Mouse (Mus musculus) midbrain, embryonic 15.5 days (tissue): Measurements from ENCODE around the gene Rep15. TPM values are rescaled to one million over a fixed set of nuclear protein-coding genes. Genes with fewer than 3 reads are reported as not detected.
A peak's percentile ranks its signal among the peaks of the same experiment; 100 is the strongest.

Experiments
- ATAC-seq: fragments of 200-750 bp; cut with Nextera tagmentation; replicated peaks from 2 replicates; pipeline ENCODE4 v1.8.0; 2017; ENCODE audit warnings: moderate TSS enrichment
- H3K27ac ChIP-seq: fragments of 300-500 bp; sonication (generic); 2 replicates; pipeline ENCODE4 v1.5.1; 2015; ENCODE audit warnings: mild to moderate bottlenecking, inconsistent platforms
- H3K27me3 ChIP-seq: fragments of 300-500 bp; sonication (generic); replicated peaks from 2 replicates; pipeline ENCODE4 v1.6.1; 2015; ENCODE audit warnings: inconsistent platforms
- H3K36me3 ChIP-seq: fragments of 300-500 bp; sonication (generic); replicated peaks from 2 replicates; pipeline ENCODE4 v1.6.1; 2015; ENCODE audit warnings: inconsistent platforms
- H3K4me1 ChIP-seq: fragments of 300-500 bp; sonication (generic); 2 replicates; pipeline ENCODE4 v1.6.1; 2015; ENCODE audit warnings: inconsistent platforms
- H3K4me2 ChIP-seq: fragments of 300-500 bp; sonication (generic); 2 replicates; pipeline ENCODE4 v1.6.1; 2015; ENCODE audit warnings: inconsistent platforms, mild to moderate bottlenecking, moderate library complexity
- H3K4me3 ChIP-seq: fragments of 300-500 bp; sonication (generic); 2 replicates; pipeline ENCODE4 v1.5.1; 2015; ENCODE audit warnings: mild to moderate bottlenecking, inconsistent platforms
- H3K9ac ChIP-seq: fragments of 300-500 bp; sonication (generic); 2 replicates; pipeline ENCODE4 v1.6.1; 2015; ENCODE audit warnings: mild to moderate bottlenecking, inconsistent platforms
- H3K9me3 ChIP-seq: fragments of 300-500 bp; sonication (generic); 2 replicates; pipeline ENCODE4 v1.6.1; 2016; ENCODE audit warnings: inconsistent platforms
- WGBS: fragments of 180-500 bp; shearing (Covaris S2); methylation state at CpG from one replicate; pipeline ENCODE4 v1.1.7; 2015; ENCODE audit warnings: mixed read lengths; 5-methylcytosine and 5-hydroxymethylcytosine counted together
- polyA plus RNA-seq: library from polyadenylated mRNA; unstranded; fragments of >200 nt; fragmentation: Nextera tagmentation; extraction: Ambion mirVana; gene quantifications from 2 replicates; pipeline ENCODE4 v1.2.1, GENCODE M21; 2015

Rep15 gene
- polyA plus RNA-seq, 1 experiment from 2014 or later = 0.85 TPM

- H3K4me1 ChIP-seq = peaks cover 22% of the 10 kb centered on the region
- H3K9ac ChIP-seq = peak within 1 kb of the TSS; percentile 94
- H3K27ac ChIP-seq = peak within 1 kb of the TSS; percentile 90
- H3K9me3 ChIP-seq = no peaks in the 10 kb centered on the region
- H3K27me3 ChIP-seq = peaks cover 5% of the 10 kb centered on the region; the same call in 1 of the 2 replicates
- no peaks in the 10 kb centered on the region for H3K36me3 ChIP-seq
- ATAC-seq = peak; percentile 100
- peak within 1 kb of the TSS; percentile 80 for H3K4me3 ChIP-seq
- 3% methylated on average over 66 of the region's 66 CpGs for WGBS
- H3K4me2 ChIP-seq = peak within 1 kb of the TSS; percentile 76
Observed at GRCm38 (mm10) chr6:147042291-147043290, 10.2 kb downstream of the Rep15 start, which contains the start of gene Mrps35. Gene Mrps35 (plus strand): TSS chr6:147042764.

- ATAC-seq = no peak
Observed at GRCm38 (mm10) chr6:147043633-147044032, 11.2 kb downstream of the Rep15 start.

GRCm38 (mm10) chr6:147049239-147049805 lies 16.9 kb downstream of the Rep15 start:
- peaks cover 5% of the 10 kb centered on the region; the same call in 1 of the 2 replicates for H3K4me1 ChIP-seq
- peaks cover 29% of the 10 kb centered on the region for H3K36me3 ChIP-seq
- no peak overlapping the region for H3K27ac ChIP-seq
- no peak overlapping the region for H3K4me2 ChIP-seq
- no peak overlapping the region for H3K4me3 ChIP-seq
- no peak for ATAC-seq
- H3K9ac ChIP-seq = no peak overlapping the region
- WGBS = 96% methylated on average over 13 of the region's 13 CpGs
- H3K27me3 ChIP-seq = no peaks in the 10 kb centered on the region
- no peaks in the 10 kb centered on the region for H3K9me3 ChIP-seq

More at GRCm38 (mm10) chr6:147043633-147044032, 11.2 kb downstream of the Rep15 start:
- Histone ChIP-seq H3K27me3 (peaks cover 5% of the 10 kb centered on the region; the same call in 1 of the 2 replicates), H3K9me3 (no peaks in the 10 kb centered on the region), H3K36me3 (no peaks in the 10 kb centered on the region; the same call in 1 of the 2 replicates), H3K4me3 (peak overlapping the region; percentile 80), H3K27ac (no peak overlapping the region), H3K4me2 (peak overlapping the region; percentile 76), H3K9ac (0 out of 2 replicates have a peak overlapping the region, but pooled peaks have one; percentile 94), H3K4me1 (peaks cover 22% of the 10 kb centered on the region)
- 52% methylated on average over 7 of the region's 7 CpGs for WGBS

GRCm38 (mm10) chr6:147051666-147052065 lies 19.3 kb downstream of the Rep15 start:
- Histone ChIP-seq H3K4me2 (no peak overlapping the region), H3K27me3 (no peaks in the 10 kb centered on the region), H3K9me3 (no peaks in the 10 kb centered on the region), H3K4me1 (no peaks in the 10 kb centered on the region), H3K4me3 (no peak overlapping the region), H3K36me3 (peaks cover 31% of the 10 kb centered on the region), H3K9ac (no peak overlapping the region), H3K27ac (no peak overlapping the region)
- ATAC-seq = no peak
- 96% methylated on average over 8 of the region's 8 CpGs for WGBS

- H3K27me3 ChIP-seq = no peaks in the 10 kb centered on the region
- no peak overlapping the region for H3K4me3 ChIP-seq
- H3K36me3 ChIP-seq = peaks cover 31% of the 10 kb centered on the region
- no peaks in the 10 kb centered on the region for H3K9me3 ChIP-seq
- ATAC-seq = no peak
- H3K4me1 ChIP-seq = no peaks in the 10 kb centered on the region
- H3K9ac ChIP-seq = no peak overlapping the region
- no peak overlapping the region for H3K27ac ChIP-seq
- H3K4me2 ChIP-seq = no peak overlapping the region
- 92% methylated on average over 9 of the region's 9 CpGs for WGBS
Observed at GRCm38 (mm10) chr6:147052440-147052839, 20.1 kb downstream of the Rep15 start.

- Histone ChIP-seq H3K9me3 (no peaks in the 10 kb centered on the region), H3K27ac (no peak overlapping the region), H3K4me1 (no peaks in the 10 kb centered on the region), H3K27me3 (no peaks in the 10 kb centered on the region), H3K9ac (no peak overlapping the region), H3K36me3 (peaks cover 31% of the 10 kb centered on the region), H3K4me3 (no peak overlapping the region), H3K4me2 (no peak overlapping the region)
- no peak for ATAC-seq
- 89% methylated on average over 19 of the region's 19 CpGs for WGBS
Observed at GRCm38 (mm10) chr6:147053785-147054646, 21.6 kb downstream of the Rep15 start.

GRCm38 (mm10) chr6:147055374-147055977 lies 23.1 kb downstream of the Rep15 start:
- 94% methylated on average over 10 of the region's 10 CpGs for WGBS

GRCm38 (mm10) chr6:147059326-147059725 lies 26.9 kb downstream of the Rep15 start:
- Histone ChIP-seq H3K36me3 (peaks cover 22% of the 10 kb centered on the region; the same call in 1 of the 2 replicates), H3K27me3 (no peaks in the 10 kb centered on the region)
- 68% methylated on average over 7 of the region's 7 CpGs for WGBS

More at GRCm38 (mm10) chr6:147055374-147055977, 23.1 kb downstream of the Rep15 start:
- Histone ChIP-seq H3K4me2 (no peak overlapping the region), H3K4me1 (no peaks in the 10 kb centered on the region), H3K4me3 (no peak overlapping the region), H3K27me3 (no peaks in the 10 kb centered on the region), H3K27ac (no peak overlapping the region), H3K9ac (no peak overlapping the region), H3K9me3 (no peaks in the 10 kb centered on the region), H3K36me3 (peaks cover 22% of the 10 kb centered on the region)
- no peak for ATAC-seq

GRCm38 (mm10) chr6:147061630-147062029 lies 29.2 kb downstream of the Rep15 start:
- H3K27me3 ChIP-seq = no peaks in the 10 kb centered on the region
- peaks cover 21% of the 10 kb centered on the region for H3K36me3 ChIP-seq
- H3K9me3 ChIP-seq = no peaks in the 10 kb centered on the region
- 87% methylated on average over 9 of the region's 9 CpGs for WGBS
- H3K4me3 ChIP-seq = no peak overlapping the region
- peak; percentile 75 for ATAC-seq
- no peaks in the 10 kb centered on the region for H3K4me1 ChIP-seq
- H3K27ac ChIP-seq = no peak overlapping the region
- H3K9ac ChIP-seq = no peak overlapping the region
- no peak overlapping the region for H3K4me2 ChIP-seq

More at GRCm38 (mm10) chr6:147059326-147059725, 26.9 kb downstream of the Rep15 start:
- no peak for ATAC-seq
- Histone ChIP-seq H3K9me3 (no peaks in the 10 kb centered on the region), H3K4me1 (no peaks in the 10 kb centered on the region), H3K9ac (no peak overlapping the region), H3K4me3 (no peak overlapping the region), H3K4me2 (no peak overlapping the region), H3K27ac (no peak overlapping the region)

- H3K9ac ChIP-seq = no peak overlapping the region
- H3K4me1 ChIP-seq = no peaks in the 10 kb centered on the region
- peak; percentile 45; the same call in 1 of the 2 replicates for ATAC-seq
- no peak overlapping the region for H3K4me3 ChIP-seq
- H3K36me3 ChIP-seq = peaks cover 25% of the 10 kb centered on the region
- WGBS = 80% methylated on average over 7 of the region's 7 CpGs
- H3K9me3 ChIP-seq = no peaks in the 10 kb centered on the region
- no peaks in the 10 kb centered on the region for H3K27me3 ChIP-seq
- no peak overlapping the region for H3K4me2 ChIP-seq
- no peak overlapping the region for H3K27ac ChIP-seq
Observed at GRCm38 (mm10) chr6:147062034-147062433, 29.6 kb downstream of the Rep15 start.

- ATAC-seq = no peak
- Histone ChIP-seq H3K27me3 (no peaks in the 10 kb centered on the region), H3K27ac (no peak overlapping the region), H3K9ac (no peak overlapping the region), H3K4me3 (no peak overlapping the region), H3K9me3 (no peaks in the 10 kb centered on the region), H3K4me1 (no peaks in the 10 kb centered on the region), H3K36me3 (peaks cover 27% of the 10 kb centered on the region), H3K4me2 (no peak overlapping the region)
- 93% methylated on average over 7 of the region's 7 CpGs for WGBS
Observed at GRCm38 (mm10) chr6:147062694-147063093, 30.3 kb downstream of the Rep15 start.
